In the genomic region with DNA sequence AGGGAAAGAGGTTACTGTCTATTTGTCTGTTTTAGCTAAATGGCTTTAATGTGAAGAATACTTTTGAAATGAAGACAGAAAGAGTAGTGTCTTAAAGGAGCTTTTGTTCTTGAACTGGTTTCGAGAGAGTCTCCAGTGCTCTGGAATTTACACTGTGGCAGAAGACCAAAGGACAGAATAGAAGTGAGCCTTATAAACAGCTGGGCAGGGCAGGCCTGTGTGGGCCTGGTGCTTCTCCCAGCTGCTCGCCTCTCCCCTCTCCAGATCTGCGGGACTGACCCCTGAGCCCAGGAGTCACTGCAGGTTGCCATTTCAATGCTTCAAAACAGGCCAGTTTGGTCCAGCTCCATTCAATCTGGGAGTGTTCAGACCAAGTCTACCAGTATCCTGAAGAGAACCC, we compare ENCODE assay signal across 26 mouse cellular contexts.
A peak's percentile ranks its signal among the peaks of the same experiment; 100 is the strongest.
DNase-seq lines count a peak whose midpoint lies in the region; ATAC-seq and TF ChIP-seq lines count a peak whose summit lies in the region.
"Had no signal": no experiment of that assay in that cellular context is flagged by ENCODE, and none has a peak within 500 bp of the region (broad histone marks: within the 10 kb centered on the region; RNA-seq: fewer than 3 reads in every experiment).

No protein-coding gene starts in this region.

- H3K27me3 ChIP-seq in embryonic facial prominence, embryonic 14.5 days (replicated peaks; ENCODE audit: control insufficient read depth, insufficient read depth, low read length) = no peaks in the 10 kb centered on the region
- H3K27me3 ChIP-seq in embryonic facial prominence, embryonic 10.5 days (replicated peaks; ENCODE audit: low read depth, poor library complexity, severe bottlenecking) = no peaks in the 10 kb centered on the region
- H3K27me3 ChIP-seq: forebrain, embryonic 15.5 days; heart, embryonic 13.5 days; liver, embryonic 15.5 days; midbrain, embryonic 15.5 days; neural tube, embryonic 13.5 days had no signal

- ATAC-seq in embryonic facial prominence, embryonic 14.5 days (ENCODE audit: low read depth) = peak; percentile 77; the same call in 1 of the 2 replicates
- ATAC-seq in inflammation-experienced regulatory T-cells, adult 6 months = no peak
- ATAC-seq: forebrain, embryonic 15.5 days; hindbrain, embryonic 16.5 days; intestine, embryonic 16.5 days; lung, postnatal 0 days; midbrain, embryonic 15.5 days had no signal

- DNase-seq in embryonic facial prominence, embryonic 14.5 days (ENCODE audit: low spot score) = peak; percentile 24
- DNase-seq in embryonic facial prominence, embryonic 10.5 days (ENCODE audit: low spot score) = no peak
- DNase-seq in heart, adult 18-20 months = peak; percentile 22
- no peak for DNase-seq in heart, postnatal 14 days
- no peak for DNase-seq in layer of hippocampus, adult 2 months (ENCODE audit: low spot score in 2 of 2)
- no peak for DNase-seq in layer of hippocampus, postnatal 14 days (ENCODE audit: low spot score in 2 of 2)
- peak; percentile 2 for DNase-seq in embryo, embryonic 9.5 days (ENCODE audit: extremely low spot score)
- DNase-seq: cerebellum, adult 11 months; cerebellum, adult 9-11 months; kidney, adult 9 months; kidney, postnatal 36 days; liver; thymus, adult 18-20 months; thymus, postnatal 4 days had no signal

- no peak overlapping the region for H3K4me2 ChIP-seq in embryonic facial prominence, embryonic 14.5 days (ENCODE audit: low read depth, low read length)
- H3K4me2 ChIP-seq: forebrain, embryonic 15.5 days; heart, embryonic 13.5 days; liver, embryonic 15.5 days; midbrain, embryonic 15.5 days; neural tube, embryonic 13.5 days had no signal

- no peaks in the 10 kb centered on the region for H3K36me3 ChIP-seq in embryonic facial prominence, embryonic 14.5 days (ENCODE audit: control insufficient read depth, insufficient read depth, low read length)
- H3K36me3 ChIP-seq in embryonic facial prominence, embryonic 10.5 days (replicated peaks) = no peaks in the 10 kb centered on the region
- H3K36me3 ChIP-seq: forebrain, embryonic 15.5 days; heart, embryonic 13.5 days; hindbrain, embryonic 10.5 days; liver, embryonic 15.5 days; midbrain, embryonic 15.5 days; neural tube, embryonic 13.5 days had no signal

- WGBS in embryonic facial prominence, embryonic 14.5 days = 43% methylated on average over 3 of the region's 3 CpGs
- 26% methylated on average over 3 of the region's 3 CpGs for WGBS in embryonic facial prominence, embryonic 10.5 days

- intact Hi-C loops in heart, postnatal 14 days (cut with DNase I) = no loop called here

- H3K4me1 ChIP-seq in embryonic facial prominence, embryonic 14.5 days (ENCODE audit: control insufficient read depth, insufficient read depth, low read length) = no peaks in the 10 kb centered on the region
- peaks cover 14% of the 10 kb centered on the region for H3K4me1 ChIP-seq in embryonic facial prominence, embryonic 10.5 days
- H3K4me1 ChIP-seq: forebrain, embryonic 15.5 days; liver, embryonic 15.5 days; midbrain, embryonic 15.5 days; neural tube, embryonic 13.5 days had no signal

- no peaks in the 10 kb centered on the region for H3K9me3 ChIP-seq in embryonic facial prominence, embryonic 14.5 days (ENCODE audit: control insufficient read depth, low read length)
- no peaks in the 10 kb centered on the region for H3K9me3 ChIP-seq in embryonic facial prominence, embryonic 10.5 days
- H3K9me3 ChIP-seq: forebrain, embryonic 15.5 days; heart, embryonic 13.5 days; hindbrain, embryonic 10.5 days; liver, embryonic 15.5 days; midbrain, embryonic 15.5 days; neural tube, embryonic 13.5 days had no signal

- no peak overlapping the region for H3K4me3 ChIP-seq in embryonic facial prominence, embryonic 14.5 days (ENCODE audit: low read depth, low read length)
- H3K4me3 ChIP-seq in embryonic facial prominence, embryonic 10.5 days = no peak overlapping the region
- H3K4me3 ChIP-seq in layer of hippocampus, adult 2 months = no peak overlapping the region
- H3K4me3 ChIP-seq: forebrain, embryonic 15.5 days; heart, embryonic 13.5 days; hindbrain, embryonic 10.5 days; left cerebral cortex, adult 2 months; liver, embryonic 15.5 days; midbrain, embryonic 15.5 days; neural tube, embryonic 13.5 days had no signal

- no peak for TF ChIP-seq CTCF in layer of hippocampus, adult 2 months (conservative IDR thresholded peaks at IDR 0.05)

- H3K27ac ChIP-seq in embryonic facial prominence, embryonic 14.5 days (replicated peaks; ENCODE audit: low read depth, low read length) = no peak overlapping the region
- no peak overlapping the region for H3K27ac ChIP-seq in embryonic facial prominence, embryonic 10.5 days (replicated peaks)
- peak overlapping the region; percentile 46; the same call in 1 of the 2 replicates for H3K27ac ChIP-seq in layer of hippocampus, adult 2 months
- H3K27ac ChIP-seq: forebrain, embryonic 15.5 days; heart, embryonic 13.5 days; hindbrain, embryonic 10.5 days; left cerebral cortex, adult 2 months; liver, embryonic 15.5 days; macrophage; midbrain, embryonic 15.5 days; neural tube, embryonic 13.5 days had no signal

- no peak overlapping the region for H3K9ac ChIP-seq in embryonic facial prominence, embryonic 14.5 days (ENCODE audit: low read depth, low read length)
- H3K9ac ChIP-seq: forebrain, embryonic 15.5 days; heart, embryonic 13.5 days; liver, embryonic 15.5 days; midbrain, embryonic 15.5 days; neural tube, embryonic 13.5 days had no signal

Comparison
In these comparisons a context has a peak if more than half of its experiments do, and no peak if none do; other contexts are left out.
1. DNase-seq: peak in embryonic facial prominence, embryonic 14.5 days (single experiment), heart, adult 18-20 months (2 of 2) and embryo, embryonic 9.5 days (single experiment); none in embryonic facial prominence, embryonic 10.5 days (single experiment), heart, postnatal 14 days (0 of 2), layer of hippocampus, adult 2 months (0 of 2) and layer of hippocampus, postnatal 14 days (0 of 2).